Mouse (Mus musculus): ENCODE measurements around the gene Aff1. TPM values are rescaled to one million over a fixed set of nuclear protein-coding genes. Genes with fewer than 3 reads are reported as not detected.

The Aff1 gene
- total RNA-seq, 4 experiments from 2014 or later, result 39.9 to 43.8 (median 42.7) TPM

Other genes with a start within 250 kb of the Aff1 start
- gene Slc10a6, start 63.0 kb upstream of the Aff1 start, total RNA-seq (2022), result 1 to 10 TPM; 3.7 to 6.3 (median 4.4) TPM
- gene 1700016H13Rik, start 36.4 kb upstream of the Aff1 start, total RNA-seq (2022), result not detected
- gene Klhl8, start 218.9 kb downstream of the Aff1 start, total RNA-seq (2022), result 10 to 100 TPM; 10.4 to 11.2 (median 10.5) TPM

All from heart, adult 8-10 months (tissue).